Mouse (Mus musculus) bone marrow, adult 2 months (tissue): ENCODE results near the gene Fxn.

Source experiments
- CTCF ChIP-seq: fragments of 200-500 bp; IDR thresholded peaks from 2 replicates; pipeline ENCODE4 v1.5.1; 2011; ENCODE audit warnings: low read length, control low read depth; ENCODE audit not compliant: control insufficient read depth, insufficient read depth
- POLR2A ChIP-seq: fragments of 200-500 bp; IDR thresholded peaks from 2 replicates; pipeline ENCODE4 v1.6.1; 2011; ENCODE audit warnings: low read depth, mild to moderate bottlenecking, control low read depth, low read length, borderline replicate concordance; ENCODE audit not compliant: control insufficient read depth

DNA sequence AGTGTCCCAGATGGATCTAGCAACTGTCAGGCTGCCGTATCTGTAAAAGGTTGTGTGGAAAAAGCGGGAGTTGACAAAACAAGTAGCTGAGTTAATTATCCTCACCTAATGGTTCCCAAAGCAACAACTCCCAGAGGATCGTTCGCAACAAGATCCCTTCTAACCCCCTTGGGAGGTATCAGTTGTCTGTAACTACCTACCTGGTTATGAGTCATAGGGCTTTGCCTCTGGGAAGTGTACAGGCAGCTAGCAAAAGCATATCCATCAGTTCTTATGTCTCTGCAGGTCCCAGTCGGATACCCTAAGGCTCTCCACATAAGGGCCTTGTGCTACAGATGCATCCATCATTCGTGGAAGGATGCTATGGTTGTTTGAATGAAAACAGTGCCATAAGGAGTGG is 37.1 kb downstream of the Fxn start:
- no peak for TF ChIP-seq CTCF
- no peak for TF ChIP-seq POLR2A
